Mouse (Mus musculus): ENCODE measurements around the gene Raver2.

- TF ChIP-seq CTCF (conservative IDR thresholded peaks at IDR 0.05 in 1 of 2, IDR thresholded peaks at IDR 0.05 in 1 of 2; ENCODE audit: low read depth in 2 of 2, low read length in 2 of 2), result no peak
- TF ChIP-seq JUND (conservative IDR thresholded peaks at IDR 0.05; ENCODE audit: low read depth, low read length), result no peak
- no peak for TF ChIP-seq IRF4 (IDR thresholded peaks at IDR 0.05; ENCODE audit: low read depth, low read length)
- TF ChIP-seq TCF12 (IDR thresholded peaks at IDR 0.05; ENCODE audit: low read depth, low read length), result no peak
- TF ChIP-seq E2F4 (IDR thresholded peaks at IDR 0.05; ENCODE audit: insufficient replicate concordance, low read depth, low read length), result no peak
- TF ChIP-seq NELFE (IDR thresholded peaks at IDR 0.05; ENCODE audit: low read depth, low read length), result no peak
- TF ChIP-seq HCFC1 (IDR thresholded peaks at IDR 0.05; ENCODE audit: low read depth, low read length), result no peak
- no peak for TF ChIP-seq POLR2A (IDR thresholded peaks at IDR 0.05; ENCODE audit: low read depth, low read length)
These were observed 111.9 kb downstream of the Raver2 start for GRCm38 (mm10) chr4:101180681-101181080.
